Mouse (Mus musculus) G1E-ER4 (cell line): ENCODE measurements around the gene Oprd1. TPM values are rescaled to one million over a fixed set of nuclear protein-coding genes. Genes with fewer than 3 reads are reported as not detected.

Experiments
- GATA1 ChIP-seq: IDR thresholded peaks from one replicate; pipeline ENCODE4 v1.8.0; 2012; ENCODE audit warnings: low read length, inconsistent platforms
- polyA plus RNA-seq: library from polyadenylated mRNA; stranded (reverse); fragments of >175 nt; gene quantifications from 2 replicates; pipeline ENCODE4 v1.2.3, GENCODE M21; 2012

Oprd1 gene
- polyA plus RNA-seq, 1 experiment: not detected

DNA sequence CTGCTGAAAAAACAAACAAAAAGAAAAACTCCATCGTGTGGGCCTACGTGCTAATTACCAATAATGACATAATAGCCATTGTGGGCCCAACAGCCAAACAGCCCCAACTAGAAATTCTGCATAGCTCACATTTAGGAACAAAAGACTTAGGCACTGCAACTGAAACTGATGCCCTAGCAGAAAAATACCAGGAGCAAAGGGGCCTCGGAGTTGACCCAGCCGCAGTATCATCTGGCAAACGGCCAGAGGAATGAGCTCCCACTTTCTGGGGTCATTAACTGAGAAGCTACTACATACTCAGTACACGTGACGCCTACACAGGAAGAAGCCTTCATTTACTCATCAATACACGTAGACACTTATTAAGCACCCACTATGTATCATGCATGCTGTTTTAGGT, 82.0 kb downstream of the Oprd1 start:
- no peak for TF ChIP-seq GATA1

Other genes with a start within 250 kb of the Oprd1 start
- not detected in 2 replicates for gene Tmem200b, start 222.7 kb downstream of the Oprd1 start, polyA plus RNA-seq
- 0.23 and 0.29 TPM in 2 replicates for gene Gm10300, start 69.8 kb downstream of the Oprd1 start, polyA plus RNA-seq
- 104 and 111 TPM in 2 replicates for gene Epb41, start 69.2 kb downstream of the Oprd1 start, polyA plus RNA-seq
- gene Ythdf2, start 67.8 kb upstream of the Oprd1 start, polyA plus RNA-seq: 70.3 and 81.0 TPM in 2 replicates
- 10.3 and 20.1 TPM in 2 replicates for gene Gmeb1, start 117.1 kb upstream of the Oprd1 start, polyA plus RNA-seq
- 5.8 and 22.4 TPM in 2 replicates for gene Taf12, start 129.9 kb upstream of the Oprd1 start, polyA plus RNA-seq
- 0.55 and 0.68 TPM in 2 replicates for gene Rab42, start 158.9 kb upstream of the Oprd1 start, polyA plus RNA-seq
- 54.1 and 103 TPM in 2 replicates for gene Trnau1ap, start 185.1 kb upstream of the Oprd1 start, polyA plus RNA-seq
- 96.0 and 97.3 TPM in 2 replicates for gene Rcc1, start 209.1 kb upstream of the Oprd1 start, polyA plus RNA-seq